Mouse (Mus musculus) CH12.LX (cell line): ENCODE measurements around the gene Tex14.

Source experiments
- CTCF ChIP-seq, 2 experiments: IDR thresholded peaks in 1 of 2; conservative IDR thresholded peaks in 1 of 2; 2 replicates each; pipeline ENCODE4 v1.5.1; 2011 to 2012; ENCODE audit warnings: low read depth in 2 of 2, low read length in 2 of 2, improper control_type of control experiment in 1 of 2, inconsistent platforms in 1 of 2, mild to moderate bottlenecking in 1 of 2, moderate library complexity in 1 of 2
- E2F4 ChIP-seq: IDR thresholded peaks from 2 replicates; pipeline ENCODE4 v1.6.1; 2011; ENCODE audit warnings: low read depth, low read length, improper control_type of control experiment; ENCODE audit not compliant: insufficient replicate concordance
- GABPA ChIP-seq: IDR thresholded peaks from 2 replicates; pipeline ENCODE4 v1.6.1; 2012; ENCODE audit warnings: low read depth, low read length, improper control_type of control experiment, inconsistent platforms; ENCODE audit not compliant: insufficient replicate concordance
- MEF2A ChIP-seq: IDR thresholded peaks from 2 replicates; pipeline ENCODE4 v1.6.1; 2014; ENCODE audit warnings: low read depth, mild to moderate bottlenecking, inconsistent platforms, low read length, improper control_type of control experiment, borderline replicate concordance
- MXI1 ChIP-seq: IDR thresholded peaks from 2 replicates; pipeline ENCODE4 v1.6.1; 2011; ENCODE audit warnings: mild to moderate bottlenecking, low read depth, low read length, improper control_type of control experiment
- POLR2AphosphoS2 ChIP-seq: IDR thresholded peaks from 2 replicates; pipeline ENCODE4 v1.6.1; 2011; ENCODE audit warnings: low read depth, low read length, improper control_type of control experiment
- TCF12 ChIP-seq: IDR thresholded peaks from 2 replicates; pipeline ENCODE4 v1.6.1; 2014; ENCODE audit warnings: low read depth, mild to moderate bottlenecking, inconsistent platforms, low read length, improper control_type of control experiment
- USF2 ChIP-seq: conservative IDR thresholded peaks from 2 replicates; pipeline ENCODE4 v1.6.1; 2011; ENCODE audit warnings: low read depth, low read length, improper control_type of control experiment
- ZNF384 ChIP-seq: IDR thresholded peaks from 2 replicates; pipeline ENCODE4 v1.6.1; 2012; ENCODE audit warnings: low read depth, low read length, improper control_type of control experiment, inconsistent platforms

DNA sequence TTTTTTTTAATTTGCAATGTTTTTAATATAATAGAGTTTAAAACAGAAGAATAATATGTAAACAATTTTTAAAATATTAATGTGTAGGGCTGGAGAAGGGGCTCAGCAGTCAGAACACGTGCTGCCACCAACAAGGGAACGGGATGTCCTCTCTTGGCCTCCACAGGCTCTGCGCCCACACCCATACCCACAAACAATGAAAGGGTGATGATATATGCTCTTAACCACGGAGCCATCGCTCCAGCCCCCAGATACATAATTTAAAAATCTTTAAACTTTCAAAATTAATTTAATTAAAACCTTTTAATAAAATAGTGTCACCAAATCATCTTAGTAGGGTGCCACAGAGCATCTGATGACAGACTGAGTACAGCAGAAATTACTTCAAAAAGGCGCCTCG is 37.8 kb upstream of the Tex14 start:
- no peak for TF ChIP-seq POLR2AphosphoS2
- TF ChIP-seq E2F4: no peak
- TF ChIP-seq CTCF (conservative IDR thresholded peaks at IDR 0.05 in 1 of 2, IDR thresholded peaks at IDR 0.05 in 1 of 2; ENCODE audit: low read depth in 2 of 2, low read length in 2 of 2): no peak
- no peak for TF ChIP-seq MXI1
- TF ChIP-seq MEF2A: no peak
- TF ChIP-seq TCF12: no peak
- TF ChIP-seq GABPA: no peak
- no peak for TF ChIP-seq ZNF384
- no peak for TF ChIP-seq USF2
